Mouse (Mus musculus) cerebellum, adult 2 months (tissue): ENCODE data around the gene Ptbp1. TPM values are rescaled to one million over a fixed set of nuclear protein-coding genes. Genes with fewer than 3 reads are reported as not detected.

Source experiments
- DNase-seq, 2 experiments: peaks; one replicate each; pipeline ENCODE4 v3.0.0; 2021
- H3K27ac ChIP-seq: fragments of 200-500 bp; 2 replicates; pipeline ENCODE4 v1.5.1; 2012; ENCODE audit warnings: low read length, control low read depth, inconsistent platforms; ENCODE audit not compliant: insufficient read depth
- H3K27me3 ChIP-seq: fragments of 200-500 bp; 2 replicates; pipeline ENCODE4 v1.6.1; 2012; ENCODE audit warnings: inconsistent platforms, mild to moderate bottlenecking, low read length, moderate library complexity; ENCODE audit not compliant: control insufficient read depth, insufficient read depth
- H3K4me1 ChIP-seq: fragments of 200-500 bp; 2 replicates; pipeline ENCODE4 v1.6.1; 2011; ENCODE audit warnings: low read length; ENCODE audit not compliant: control insufficient read depth, insufficient read depth
- H3K4me3 ChIP-seq: fragments of 200-500 bp; replicated peaks from 2 replicates; pipeline ENCODE3; 2011; ENCODE audit warnings: mild to moderate bottlenecking, low read depth, low read length, control low read depth; ENCODE audit not compliant: insufficient read depth
- CTCF ChIP-seq: fragments of 200-500 bp; IDR thresholded peaks from 2 replicates; pipeline ENCODE4 v1.5.1; 2011; ENCODE audit warnings: low read depth, mild to moderate bottlenecking, control low read depth, low read length, moderate library complexity, borderline replicate concordance; ENCODE audit not compliant: insufficient read depth
- POLR2A ChIP-seq: fragments of 200-500 bp; IDR thresholded peaks from 2 replicates; pipeline ENCODE4 v1.6.1; 2011; ENCODE audit warnings: low read length, control low read depth, borderline replicate concordance; ENCODE audit not compliant: insufficient read depth
- WGBS: fragments of 180-500 bp; shearing (Covaris S2); methylation state at CpG from one replicate; pipeline ENCODE4 v1.1.7; 2018; 5-methylcytosine and 5-hydroxymethylcytosine counted together
- polyA plus RNA-seq: library from polyadenylated mRNA; depleted of rRNA; stranded (reverse); fragments of >200 nt; gene quantifications from 2 replicates; pipeline ENCODE4 v1.2.3, GENCODE M21; 2012

The Ptbp1 gene
- polyA plus RNA-seq, 1 experiment, result 64.2 TPM

DNA sequence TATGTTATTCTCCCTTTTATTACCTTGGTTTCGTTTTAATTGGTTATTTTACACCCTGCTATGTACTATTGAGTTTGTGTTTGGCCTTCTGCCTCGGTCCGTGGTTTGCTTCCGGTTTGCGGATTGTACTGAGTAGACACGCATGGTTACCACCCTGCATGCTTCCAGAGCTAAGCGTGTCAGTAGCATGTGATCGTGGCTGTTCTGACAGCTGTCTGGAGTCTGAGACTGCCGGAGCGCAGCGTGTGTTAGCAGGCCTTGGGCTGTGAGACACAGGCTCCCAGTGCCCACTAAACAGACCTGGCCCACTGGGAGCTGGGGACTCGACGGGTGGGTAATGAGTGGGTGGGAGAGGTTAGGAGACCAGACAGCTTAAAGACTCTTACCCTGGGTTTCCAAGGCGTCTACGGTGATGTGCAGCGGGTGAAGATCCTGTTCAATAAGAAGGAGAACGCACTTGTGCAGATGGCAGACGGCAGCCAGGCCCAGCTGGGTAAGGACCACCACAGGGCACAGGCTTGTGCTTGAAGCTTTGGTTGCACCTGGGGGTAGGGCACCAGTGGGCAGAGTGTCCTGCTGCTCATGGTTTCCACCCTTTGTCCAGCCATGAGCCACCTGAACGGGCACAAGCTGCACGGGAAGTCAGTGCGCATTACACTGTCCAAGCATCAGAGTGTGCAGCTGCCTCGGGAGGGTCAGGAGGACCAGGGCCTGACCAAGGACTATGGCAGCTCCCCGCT, 8.0 kb downstream of the Ptbp1 start:
- H3K27ac ChIP-seq, result no peak overlapping the region
- peaks cover 69% of the 10 kb centered on the region for H3K4me1 ChIP-seq
- no peak for TF ChIP-seq POLR2A
- no peak for TF ChIP-seq CTCF
- no peaks in the 10 kb centered on the region for H3K27me3 ChIP-seq
- WGBS, result 37% methylated on average over 23 of the region's 23 CpGs
- no peak overlapping the region for H3K4me3 ChIP-seq
- DNase-seq, result peak in 1 of 2 experiments; percentile 27

DNA sequence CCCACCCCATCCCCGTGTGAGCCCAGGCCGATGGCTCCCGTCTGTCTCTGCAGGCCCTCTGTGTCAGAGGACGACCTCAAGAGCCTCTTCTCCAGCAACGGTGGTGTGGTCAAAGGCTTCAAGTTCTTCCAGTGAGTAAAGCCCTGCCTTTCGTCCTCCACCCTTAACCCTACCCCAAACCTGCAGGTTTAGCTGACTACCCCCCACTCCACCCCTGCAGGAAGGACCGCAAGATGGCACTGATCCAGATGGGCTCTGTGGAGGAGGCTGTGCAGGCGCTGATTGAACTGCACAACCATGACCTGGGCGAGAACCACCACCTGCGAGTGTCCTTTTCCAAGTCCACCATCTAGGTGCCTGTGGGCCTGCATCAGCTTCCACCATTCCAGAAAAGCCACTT, 8.7 kb downstream of the Ptbp1 start:
- 44% methylated on average over 10 of the region's 10 CpGs for WGBS
- DNase-seq, result peak in 1 of 2 experiments; percentile 34
- Histone ChIP-seq H3K4me1 (peaks cover 62% of the 10 kb centered on the region), H3K27ac (no peak overlapping the region), H3K27me3 (no peaks in the 10 kb centered on the region), H3K4me3 (no peak overlapping the region)
- no peak for TF ChIP-seq CTCF
- TF ChIP-seq POLR2A, result no peak

DNA sequence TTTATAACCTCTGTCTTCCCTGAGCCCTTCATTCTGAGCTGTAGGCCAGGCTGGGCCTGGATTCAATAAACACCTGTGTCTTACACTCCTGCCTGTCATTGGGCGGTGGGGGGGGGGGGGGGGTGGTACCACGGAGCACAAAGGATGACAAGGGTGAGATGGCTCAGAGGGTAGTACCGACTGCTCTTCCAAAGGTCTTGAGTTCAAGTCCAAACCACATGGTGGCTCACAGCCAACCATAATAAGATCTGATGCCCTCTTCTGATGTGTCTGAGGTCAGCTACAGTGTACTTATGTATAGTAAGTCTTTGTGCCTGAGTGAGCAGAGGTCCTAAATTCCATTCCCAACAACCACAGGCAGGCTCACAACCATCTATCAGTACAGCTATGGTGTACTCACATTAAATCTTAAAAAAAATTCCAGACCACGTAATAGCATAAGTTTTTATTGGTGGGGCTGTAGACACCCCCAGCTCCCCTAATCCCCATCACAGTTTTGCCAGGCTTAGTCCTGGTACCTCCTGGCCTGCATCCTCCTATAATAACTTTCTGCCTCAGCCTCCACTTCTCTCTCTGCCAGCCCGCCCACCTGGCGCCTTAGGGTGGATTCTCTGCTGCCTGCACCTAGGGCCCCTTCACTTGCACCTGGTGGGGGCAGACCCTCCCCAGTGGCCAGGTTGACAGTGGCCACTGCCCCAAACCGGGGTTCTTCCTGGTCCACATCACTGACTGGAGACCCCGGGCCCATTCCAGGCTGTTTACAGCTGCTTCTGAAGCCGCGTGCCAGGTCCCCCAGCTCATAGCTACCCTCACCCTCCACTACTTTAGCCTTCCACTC, 10.3 kb downstream of the Ptbp1 start:
- no peaks in the 10 kb centered on the region for H3K27me3 ChIP-seq
- H3K4me1 ChIP-seq, result peaks cover 50% of the 10 kb centered on the region
- H3K27ac ChIP-seq, result no peak overlapping the region
- 47% methylated on average over 10 of the region's 10 CpGs for WGBS
- TF ChIP-seq CTCF, result no peak
- no peak for TF ChIP-seq POLR2A
- H3K4me3 ChIP-seq, result no peak overlapping the region
- peak in 1 of 2 experiments; percentile 25 for DNase-seq

DNA sequence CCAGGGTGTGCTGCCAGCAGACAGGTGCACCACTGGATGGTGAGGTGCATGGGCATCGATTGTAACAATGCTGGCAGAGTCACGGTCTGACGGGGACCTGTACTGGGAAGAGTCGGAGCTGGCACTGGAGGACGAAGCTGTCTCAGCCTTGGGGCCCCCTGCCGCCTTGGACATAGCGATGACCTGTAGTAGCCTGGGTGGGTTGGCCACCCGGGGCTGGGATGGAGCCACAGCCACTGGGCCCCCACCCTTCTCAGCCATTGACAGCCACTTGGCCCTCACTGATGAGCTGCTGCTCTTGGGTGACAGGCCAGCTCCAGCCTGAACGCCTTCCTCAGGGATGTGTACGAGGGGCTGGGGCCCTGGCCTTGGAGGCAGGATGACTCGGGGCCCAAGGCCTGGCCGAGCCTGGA, 11.0 kb downstream of the Ptbp1 start:
- WGBS, result 37% methylated on average over 12 of the region's 12 CpGs

DNA sequence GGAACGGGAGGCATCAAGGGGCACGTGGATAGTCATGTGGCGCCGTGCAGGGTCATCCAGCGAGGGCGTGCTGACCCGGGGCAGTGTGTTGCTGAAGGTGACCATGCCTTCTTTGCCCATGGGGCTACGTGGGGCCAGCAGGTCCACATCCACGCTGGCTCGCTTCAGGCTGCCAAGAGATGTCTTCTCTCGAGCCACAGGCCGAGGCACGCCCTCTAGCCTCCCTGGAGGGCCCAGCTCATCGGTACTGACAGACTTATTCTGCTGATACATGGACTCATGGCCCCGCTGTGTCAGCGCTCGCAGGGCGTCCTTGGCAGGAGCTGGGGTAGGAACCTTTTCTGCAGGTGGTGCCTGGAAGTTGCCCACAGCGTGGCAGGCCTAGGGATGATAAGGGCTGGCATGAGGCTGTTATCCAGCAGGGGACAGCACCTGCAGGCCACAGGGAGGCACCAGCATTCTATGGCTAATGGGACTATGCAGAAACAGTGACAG, 11.6 kb downstream of the Ptbp1 start:
- peaks cover 37% of the 10 kb centered on the region for H3K4me1 ChIP-seq
- no peaks in the 10 kb centered on the region for H3K27me3 ChIP-seq
- WGBS, result 25% methylated on average over 19 of the region's 19 CpGs
- no peak overlapping the region for H3K27ac ChIP-seq
- DNase-seq, result peak in 1 of 2 experiments; percentile 49
- no peak overlapping the region for H3K4me3 ChIP-seq
- TF ChIP-seq CTCF (peak; percentile 62), POLR2A (no peak)

More for the DNA sequence above, 11.0 kb downstream of the Ptbp1 start:
- Histone ChIP-seq H3K27me3 (no peaks in the 10 kb centered on the region), H3K27ac (no peak overlapping the region), H3K4me1 (peaks cover 44% of the 10 kb centered on the region), H3K4me3 (no peak overlapping the region)
- peak in 1 of 2 experiments; percentile 30 for DNase-seq
- TF ChIP-seq CTCF, result no peak
- no peak for TF ChIP-seq POLR2A

DNA sequence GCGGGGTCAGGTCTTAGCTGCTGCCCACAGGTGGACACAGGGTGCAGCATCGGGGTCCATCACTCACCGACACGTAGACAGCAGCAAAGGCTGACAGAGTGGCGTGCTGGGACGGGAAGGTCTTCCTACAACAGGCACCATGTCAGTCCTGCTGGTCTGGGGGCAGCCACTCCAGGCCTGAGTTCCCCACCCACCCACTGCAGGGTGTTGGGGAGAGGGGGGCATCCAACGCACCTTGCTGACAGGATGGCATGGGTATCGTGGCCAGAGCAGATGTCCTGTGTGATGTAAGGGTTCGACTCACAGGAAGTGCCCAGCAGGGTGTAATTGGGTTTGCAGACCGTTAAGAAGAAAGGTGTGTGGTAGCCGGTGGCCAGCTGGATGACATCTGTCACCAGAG, 12.4 kb downstream of the Ptbp1 start:
- no peak overlapping the region for H3K4me3 ChIP-seq
- no peak for TF ChIP-seq POLR2A
- TF ChIP-seq CTCF, result no peak
- no peaks in the 10 kb centered on the region for H3K27me3 ChIP-seq
- no peak overlapping the region for H3K27ac ChIP-seq
- peak in 1 of 2 experiments; percentile 25 for DNase-seq
- WGBS, result 57% methylated on average over 11 of the region's 11 CpGs
- H3K4me1 ChIP-seq, result peaks cover 31% of the 10 kb centered on the region

DNA sequence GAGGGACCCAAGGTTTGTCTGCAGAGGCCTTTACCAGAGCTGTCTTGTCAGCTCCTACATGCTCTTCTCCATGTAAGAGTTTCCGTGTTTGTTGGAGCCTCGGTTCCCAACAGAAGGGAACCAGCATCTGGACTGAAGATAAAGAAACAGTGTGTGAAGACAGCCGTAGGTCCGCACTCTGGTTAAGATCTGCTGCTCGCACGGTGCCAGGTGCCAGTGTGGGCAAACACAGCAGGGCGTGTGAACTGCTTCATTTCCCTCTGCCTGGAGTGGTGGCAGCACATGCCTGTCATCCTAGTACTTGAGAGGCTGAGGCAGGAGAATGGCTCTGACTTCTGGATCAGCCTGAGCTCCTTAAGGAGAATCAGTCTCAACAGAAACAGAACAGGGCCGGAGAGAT, 17.6 kb downstream of the Ptbp1 start:
- TF ChIP-seq POLR2A (no peak), CTCF (no peak)
- 59% methylated on average over 8 of the region's 8 CpGs for WGBS
- Histone ChIP-seq H3K27me3 (no peaks in the 10 kb centered on the region), H3K4me1 (peaks cover 2% of the 10 kb centered on the region), H3K27ac (no peak overlapping the region), H3K4me3 (no peak overlapping the region)
- no peak for DNase-seq
